Mouse (Mus musculus) MN1 (cell line): ENCODE results near the gene Gys2.
A peak's percentile ranks its signal among the peaks of the same experiment; 100 is the strongest.

Experiments used
- DNase-seq: peaks from one replicate; pipeline ENCODE4 v3.0.0-alpha.2; 2016; ENCODE audit warnings: low spot score

Gene Gys2

GRCm38 (mm10) chr6:142455314-142455996 is 17.5 kb downstream of the Gys2 start:
- no peak for DNase-seq

GRCm38 (mm10) chr6:142453311-142453710 is 19.6 kb downstream of the Gys2 start:
- no peak for DNase-seq

GRCm38 (mm10) chr6:142451381-142451780 is 21.5 kb downstream of the Gys2 start:
- DNase-seq: no peak

GRCm38 (mm10) chr6:142429072-142429471 is 43.8 kb downstream of the Gys2 start:
- DNase-seq: no peak

GRCm38 (mm10) chr6:142424976-142425375 is 47.9 kb downstream of the Gys2 start:
- no peak for DNase-seq

- no peak for DNase-seq
These were observed 58.3 kb downstream of the Gys2 start for GRCm38 (mm10) chr6:142414597-142414996.

- no peak for DNase-seq
These were observed 59.1 kb downstream of the Gys2 start for GRCm38 (mm10) chr6:142413845-142414244.

GRCm38 (mm10) chr6:142412906-142413491 is 59.9 kb downstream of the Gys2 start, which contains the start of gene Spx:
Gene Spx (plus strand): TSS chr6:142413441.
- DNase-seq: no peak

GRCm38 (mm10) chr6:142411140-142411539 is 61.8 kb downstream of the Gys2 start:
- DNase-seq: no peak

GRCm38 (mm10) chr6:142395756-142396155 is 77.2 kb downstream of the Gys2 start:
- no peak for DNase-seq

GRCm38 (mm10) chr6:142394669-142395068 is 78.2 kb downstream of the Gys2 start:
- no peak for DNase-seq

- DNase-seq: no peak
These were observed 80.6 kb downstream of the Gys2 start for GRCm38 (mm10) chr6:142392312-142392711.

- peak; percentile 40 for DNase-seq
These were observed 83.8 kb downstream of the Gys2 start for GRCm38 (mm10) chr6:142389101-142389500.

- peak; percentile 37 for DNase-seq
These were observed 85.1 kb downstream of the Gys2 start for GRCm38 (mm10) chr6:142387755-142388271.

- peak; percentile 97 for DNase-seq
These were observed 85.7 kb downstream of the Gys2 start, which contains the start of the genes Recql and Golt1b for GRCm38 (mm10) chr6:142387011-142387754. Gene Recql (minus strand): TSS chr6:142387087. Gene Golt1b (plus strand): TSS chr6:142387221.

GRCm38 (mm10) chr6:142386285-142387010 is 86.5 kb downstream of the Gys2 start:
- DNase-seq: no peak

GRCm38 (mm10) chr6:142384521-142384920 is 88.4 kb downstream of the Gys2 start:
- no peak for DNase-seq

- DNase-seq: no peak
These were observed 91.3 kb downstream of the Gys2 start for GRCm38 (mm10) chr6:142381615-142382014.

- DNase-seq: no peak
These were observed 92.9 kb downstream of the Gys2 start for GRCm38 (mm10) chr6:142379961-142380360.

GRCm38 (mm10) chr6:142378576-142379330 is 94.2 kb downstream of the Gys2 start:
- no peak for DNase-seq

- no peak for DNase-seq
These were observed 95.8 kb downstream of the Gys2 start for GRCm38 (mm10) chr6:142377081-142377480.
